Mouse (Mus musculus): ENCODE data around the gene Gm7903. TPM values are rescaled to one million over a fixed set of nuclear protein-coding genes. Genes with fewer than 3 reads are reported as not detected.

Gm7903 gene
- not detected in 2 replicates for polyA plus RNA-seq (2012; rRNA removed; ENCODE audit: low replicate concordance)

GRCm38 (mm10) chrX:135433535-135433934 is at the start of gene Gm7903:
Gm7903 (plus strand) TSS chrX:135433835.

Other genes with a start within 250 kb of the Gm7903 start
- not detected in 2 replicates for gene Tceal6, start 223.1 kb upstream of the Gm7903 start, polyA plus RNA-seq (2012; rRNA removed; ENCODE audit: low replicate concordance)
- not detected in 2 replicates for gene Pramel3, start 131.5 kb upstream of the Gm7903 start, polyA plus RNA-seq (2012; rRNA removed; ENCODE audit: low replicate concordance)
- gene Gm5128, start 60.6 kb upstream of the Gm7903 start, polyA plus RNA-seq (2012; rRNA removed; ENCODE audit: low replicate concordance): not detected in 2 replicates
- gene AV320801, start 60.8 kb downstream of the Gm7903 start, polyA plus RNA-seq (2012; rRNA removed; ENCODE audit: low replicate concordance): not detected in 2 replicates
- 0.75 and 1.7 TPM in 2 replicates for gene Nxf7, start 164.9 kb downstream of the Gm7903 start, polyA plus RNA-seq (2012; rRNA removed; ENCODE audit: low replicate concordance)
- not detected in 2 replicates for gene Prame, start 193.9 kb downstream of the Gm7903 start, polyA plus RNA-seq (2012; rRNA removed; ENCODE audit: low replicate concordance)